Mouse (Mus musculus): ENCODE results near the gene Psg17. TPM values are rescaled to one million over a fixed set of nuclear protein-coding genes. Genes with fewer than 3 reads are reported as not detected.
A peak's percentile ranks its signal among the peaks of the same experiment; 100 is the strongest.
"Not testable (repeated sequence)": the region's sequence is repeated elsewhere in the genome, so short reads cannot be mapped to it uniquely, and the experiment has no call there.

Gene Psg17
- total RNA-seq (2021) = not detected
- long read RNA-seq, experiment 1 = 0 reads
- long read RNA-seq, experiment 2 = 0 reads

GRCm38 (mm10) chr7:18821507-18821906 lies at the start of gene Psg17:
Gene Psg17, minus strand, starts transcription at chr7:18821607.
- DNase-seq = no peak

- DNase-seq = not testable (repeated sequence)
These were observed 49.6 kb upstream of the Psg17 start, which contains the start of gene Pglyrp1 for GRCm38 (mm10) chr7:18871031-18871430. Gene Pglyrp1, plus strand, starts transcription at chr7:18871331.

GRCm38 (mm10) chr7:18868491-18868890 lies 47.1 kb upstream of the Psg17 start:
- DNase-seq = no peak

- DNase-seq = no peak
These were observed 41.4 kb upstream of the Psg17 start for GRCm38 (mm10) chr7:18862801-18863200.

GRCm38 (mm10) chr7:18858310-18858916 lies 37.0 kb upstream of the Psg17 start:
- no peak for DNase-seq

- no peak for DNase-seq
These were observed 27.0 kb upstream of the Psg17 start for GRCm38 (mm10) chr7:18848395-18848794.

- DNase-seq = no peak
These were observed 23.4 kb upstream of the Psg17 start for GRCm38 (mm10) chr7:18844811-18845210.

- no peak for DNase-seq
These were observed 19.8 kb upstream of the Psg17 start for GRCm38 (mm10) chr7:18841174-18841567.

- DNase-seq = peak; percentile 26
These were observed 19.2 kb upstream of the Psg17 start for GRCm38 (mm10) chr7:18840386-18841173.

GRCm38 (mm10) chr7:18839865-18840264 lies 18.5 kb upstream of the Psg17 start, which contains the start of gene Mill2:
Gene Mill2, plus strand, starts transcription at chr7:18839966.
- no peak for DNase-seq

GRCm38 (mm10) chr7:18832298-18832697 lies 10.9 kb upstream of the Psg17 start:
- DNase-seq = no peak

- no peak for DNase-seq
These were observed 8.1 kb upstream of the Psg17 start for GRCm38 (mm10) chr7:18829545-18829944.

- no peak for DNase-seq
These were observed 7.2 kb upstream of the Psg17 start for GRCm38 (mm10) chr7:18828592-18828991.

GRCm38 (mm10) chr7:18827792-18828546 lies 6.6 kb upstream of the Psg17 start:
- DNase-seq = no peak

- DNase-seq = no peak
These were observed 3.1 kb downstream of the Psg17 start for GRCm38 (mm10) chr7:18818301-18818700.

- DNase-seq = no peak
These were observed 17.9 kb downstream of the Psg17 start for GRCm38 (mm10) chr7:18803526-18803925.

- no peak for DNase-seq
These were observed 22.3 kb downstream of the Psg17 start for GRCm38 (mm10) chr7:18799129-18799528.

- DNase-seq = no peak
These were observed 23.0 kb downstream of the Psg17 start, which contains the start of gene Psg19 for GRCm38 (mm10) chr7:18798420-18798819. Gene Psg19, minus strand, starts transcription at chr7:18798520.

GRCm38 (mm10) chr7:18790671-18791070 lies 30.7 kb downstream of the Psg17 start:
- not testable (repeated sequence) for DNase-seq

- DNase-seq = not testable (repeated sequence)
These were observed 40.1 kb downstream of the Psg17 start for GRCm38 (mm10) chr7:18781301-18781700.

GRCm38 (mm10) chr7:18779337-18779781 lies 42.0 kb downstream of the Psg17 start:
- no peak for DNase-seq

Measured in gastrocnemius, postnatal 10 days (tissue).